Mouse (Mus musculus) lung, postnatal 0 days (tissue): ENCODE measurements around the gene Rhoj. TPM values are rescaled to one million over a fixed set of nuclear protein-coding genes. Genes with fewer than 3 reads are reported as not detected.

Experiments used
- ATAC-seq: fragments of 200-750 bp; cut with Nextera tagmentation; 2 replicates; pipeline ENCODE4 v1.8.0; 2017; ENCODE audit warnings: moderate library complexity
- DNase-seq: peaks from one replicate; pipeline ENCODE4 v3.0.0-alpha.2; 2016; ENCODE audit warnings: low spot score
- H3K27ac ChIP-seq: fragments of 300-500 bp; sonication (generic); 2 replicates; pipeline ENCODE4 v1.5.1; 2014; ENCODE audit warnings: antibody characterized with exemption, mild to moderate bottlenecking, low read length, mixed read lengths
- H3K27me3 ChIP-seq: fragments of 300-500 bp; sonication (generic); replicated peaks from 2 replicates; pipeline ENCODE4 v1.6.1; 2014; ENCODE audit warnings: low read length, mixed read lengths; ENCODE audit not compliant: insufficient read depth
- H3K36me3 ChIP-seq: fragments of 300-500 bp; sonication (generic); 2 replicates; pipeline ENCODE4 v1.6.1; 2014; ENCODE audit warnings: low read length, mixed read lengths; ENCODE audit not compliant: insufficient read depth
- H3K4me1 ChIP-seq: fragments of 300-500 bp; sonication (generic); 2 replicates; pipeline ENCODE4 v1.6.1; 2014; ENCODE audit warnings: antibody characterized with exemption, low read depth, low read length, mixed read lengths; ENCODE audit not compliant: insufficient read depth
- H3K4me2 ChIP-seq: fragments of 300-500 bp; sonication (generic); replicated peaks from 2 replicates; pipeline ENCODE4 v1.6.1; 2014; ENCODE audit warnings: low read depth, mild to moderate bottlenecking, low read length, moderate library complexity, mixed read lengths
- H3K4me3 ChIP-seq: fragments of 300-500 bp; sonication (generic); 2 replicates; pipeline ENCODE4 v1.5.1; 2014; ENCODE audit warnings: low read depth, low read length
- H3K9ac ChIP-seq: fragments of 300-500 bp; sonication (generic); replicated peaks from 2 replicates; pipeline ENCODE4 v1.6.1; 2014; ENCODE audit warnings: low read depth, mild to moderate bottlenecking
- H3K9me3 ChIP-seq: fragments of 300-500 bp; sonication (generic); 2 replicates; pipeline ENCODE4 v1.6.1; 2016; ENCODE audit warnings: low read length, mixed read lengths
- CTCF ChIP-seq: IDR thresholded peaks from 2 replicates; pipeline ENCODE4 v1.5.1; 2016; ENCODE audit warnings: antibody characterized with exemption, mild to moderate bottlenecking
- EP300 ChIP-seq: IDR thresholded peaks from 2 replicates; pipeline ENCODE4 v1.6.1; 2016; ENCODE audit warnings: antibody characterized with exemption, mild to moderate bottlenecking, control low read depth
- WGBS: fragments of 180-500 bp; shearing (Covaris S2); extraction: QIAGEN DNeasy Blood & Tissue Kit; methylation state at CpG from one replicate; pipeline ENCODE4 v1.1.7; 2014; 5-methylcytosine and 5-hydroxymethylcytosine counted together
- polyA plus RNA-seq: library from polyadenylated mRNA; unstranded; fragments of >200 nt; fragmentation: Nextera tagmentation; extraction: Ambion mirVana; gene quantifications from 2 replicates; pipeline ENCODE4 v1.2.1, GENCODE M21; 2015

Gene Rhoj
- polyA plus RNA-seq, 1 experiment from 2014 or later = 102 TPM

DNA sequence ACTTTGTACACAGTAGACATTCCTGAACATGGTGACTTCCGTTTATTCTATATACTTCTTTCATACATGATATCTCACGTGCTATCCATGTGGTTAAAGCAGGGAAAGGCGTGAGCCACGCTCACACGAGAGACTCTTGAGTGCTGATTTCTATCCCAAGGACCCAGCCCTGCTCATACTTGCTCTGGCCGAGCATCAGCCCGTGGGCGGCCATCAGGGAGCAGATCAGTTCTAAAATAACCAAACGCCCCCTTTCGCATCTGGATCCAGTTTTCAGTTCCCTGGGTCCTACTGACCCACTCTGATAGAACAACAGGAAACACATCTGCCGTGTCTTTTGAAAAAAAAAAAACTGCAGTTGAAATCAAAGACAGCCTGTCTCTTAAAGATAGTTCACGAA lies 2.6 kb downstream of the Rhoj start:
- TF ChIP-seq EP300 (no peak), CTCF (no peak)
- H3K4me3 ChIP-seq = peak overlapping the region; percentile 51
- H3K4me1 ChIP-seq = no peaks in the 10 kb centered on the region
- 56% methylated on average over 12 of the region's 12 CpGs for WGBS
- ATAC-seq = no peak
- DNase-seq = no peak
- H3K9ac ChIP-seq = peak overlapping the region; percentile 63; the same call in 1 of the 2 replicates
- H3K27me3 ChIP-seq = no peaks in the 10 kb centered on the region
- H3K27ac ChIP-seq = peak overlapping the region; percentile 91; the same call in 1 of the 2 replicates
- H3K4me2 ChIP-seq = peak overlapping the region; percentile 74
- no peaks in the 10 kb centered on the region for H3K9me3 ChIP-seq
- H3K36me3 ChIP-seq = no peaks in the 10 kb centered on the region

DNA sequence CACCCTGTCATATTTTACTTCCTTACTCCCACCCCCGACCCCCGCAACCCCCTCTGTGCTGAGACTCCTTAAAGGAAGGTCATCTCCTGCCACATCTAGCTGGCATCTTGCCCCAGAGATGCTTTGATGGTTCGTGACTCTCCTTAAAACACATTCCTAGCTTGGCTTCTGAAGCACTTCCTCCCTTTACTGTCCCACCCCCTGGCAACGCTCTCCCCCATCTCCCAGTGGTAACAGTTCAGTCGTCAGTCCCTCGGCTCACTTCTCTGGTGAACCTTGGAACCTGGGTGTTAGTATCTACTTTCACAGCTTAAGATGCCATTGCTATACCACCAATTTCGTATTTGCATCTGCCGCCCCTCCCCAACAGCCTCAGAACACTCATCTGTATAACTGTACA lies 3.8 kb downstream of the Rhoj start:
- ATAC-seq = no peak
- TF ChIP-seq EP300 (no peak), CTCF (no peak)
- WGBS = 61% methylated on average over 8 of the region's 8 CpGs
- no peak for DNase-seq
- Histone ChIP-seq H3K4me3 (no peak overlapping the region), H3K27me3 (no peaks in the 10 kb centered on the region), H3K9ac (no peak overlapping the region), H3K36me3 (no peaks in the 10 kb centered on the region), H3K27ac (0 out of 2 replicates have a peak overlapping the region, but pooled peaks have one; percentile 9), H3K4me1 (no peaks in the 10 kb centered on the region), H3K4me2 (0 out of 2 replicates have a peak overlapping the region, but pooled peaks have one; percentile 2), H3K9me3 (no peaks in the 10 kb centered on the region)

DNA sequence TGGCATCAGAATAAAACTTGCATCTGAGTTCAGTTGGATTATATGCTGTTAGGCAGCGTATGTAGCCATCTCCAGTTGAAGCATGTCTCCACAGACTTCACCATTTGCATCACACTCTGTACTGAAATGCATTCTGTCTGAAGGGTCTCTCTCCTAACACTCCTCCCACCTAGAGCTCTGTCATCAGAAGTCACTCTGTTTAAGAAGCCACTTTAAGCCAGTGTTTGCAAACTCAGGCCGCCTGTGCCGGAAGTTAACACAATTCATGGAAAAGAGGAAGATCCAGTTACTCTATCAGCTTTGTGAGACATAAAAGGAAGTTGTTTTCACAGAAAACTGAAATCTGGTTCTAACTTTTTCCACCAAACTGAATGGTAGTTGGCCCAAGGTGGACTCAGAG lies 5.9 kb downstream of the Rhoj start:
- Histone ChIP-seq H3K27me3 (no peaks in the 10 kb centered on the region), H3K4me2 (no peak overlapping the region), H3K4me3 (no peak overlapping the region), H3K9me3 (no peaks in the 10 kb centered on the region), H3K27ac (no peak overlapping the region), H3K4me1 (no peaks in the 10 kb centered on the region), H3K9ac (no peak overlapping the region), H3K36me3 (no peaks in the 10 kb centered on the region)
- no peak for DNase-seq
- no peak for ATAC-seq
- TF ChIP-seq EP300 (no peak), CTCF (no peak)
- WGBS = 31% methylated on average over 3 of the region's 3 CpGs

DNA sequence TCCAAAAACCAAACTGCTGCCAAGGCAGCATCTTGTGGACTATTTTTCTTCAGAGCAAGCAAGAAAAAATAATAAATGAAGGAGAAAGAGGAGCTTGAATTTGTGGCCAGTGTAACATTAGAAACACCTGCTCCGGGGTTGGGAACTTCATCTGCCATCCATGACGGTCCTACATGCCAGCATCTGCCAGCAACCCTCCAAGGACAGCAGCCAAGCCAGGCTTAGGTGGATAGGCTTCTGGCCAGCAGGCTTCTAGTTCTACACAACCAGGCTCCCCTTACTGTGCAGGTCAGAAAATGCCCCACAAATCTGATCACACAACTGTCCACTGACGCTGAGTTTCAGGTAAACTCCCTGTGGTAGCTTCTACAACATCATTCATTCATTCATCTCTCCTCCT lies 7.7 kb downstream of the Rhoj start:
- ATAC-seq = no peak
- no peaks in the 10 kb centered on the region for H3K9me3 ChIP-seq
- no peak for DNase-seq
- no peak overlapping the region for H3K27ac ChIP-seq
- WGBS = 86% methylated on average over 3 of the region's 3 CpGs
- no peak overlapping the region for H3K9ac ChIP-seq
- no peak overlapping the region for H3K4me2 ChIP-seq
- no peak for TF ChIP-seq CTCF
- H3K4me1 ChIP-seq = no peaks in the 10 kb centered on the region
- no peaks in the 10 kb centered on the region for H3K36me3 ChIP-seq
- H3K4me3 ChIP-seq = no peak overlapping the region
- H3K27me3 ChIP-seq = no peaks in the 10 kb centered on the region

DNA sequence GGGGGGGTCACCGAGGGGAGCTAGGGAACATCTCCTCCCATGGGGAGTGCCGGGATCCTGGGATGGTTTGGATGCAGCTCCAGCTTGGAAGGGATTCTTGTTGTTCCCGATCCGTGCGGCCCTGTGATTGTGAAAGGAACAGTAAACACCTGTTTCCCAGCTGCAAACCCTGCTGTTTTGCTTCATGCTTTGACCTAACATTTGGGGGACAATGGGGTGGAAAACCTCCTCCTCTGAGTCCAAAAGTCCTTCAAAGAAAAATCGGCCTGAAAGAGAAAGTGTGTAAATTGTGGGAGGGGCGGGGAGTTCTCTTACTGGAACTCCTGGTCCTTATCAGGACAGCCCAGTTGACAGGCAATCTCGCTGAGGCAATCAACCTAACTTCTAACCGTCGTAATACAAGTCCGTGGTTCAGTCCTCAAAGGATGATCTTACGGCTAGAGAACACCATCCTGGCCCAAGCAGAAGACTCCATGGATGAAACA lies 12.4 kb downstream of the Rhoj start:
- TF ChIP-seq EP300 (no peak), CTCF (no peak)
- ATAC-seq (peak; percentile 23), DNase-seq (peak; percentile 23)
- Histone ChIP-seq H3K4me2 (no peak overlapping the region), H3K27ac (no peak overlapping the region), H3K9me3 (no peaks in the 10 kb centered on the region), H3K27me3 (no peaks in the 10 kb centered on the region), H3K4me1 (no peaks in the 10 kb centered on the region), H3K9ac (no peak overlapping the region), H3K36me3 (no peaks in the 10 kb centered on the region), H3K4me3 (no peak overlapping the region)
- 49% methylated on average over 12 of the region's 12 CpGs for WGBS

DNA sequence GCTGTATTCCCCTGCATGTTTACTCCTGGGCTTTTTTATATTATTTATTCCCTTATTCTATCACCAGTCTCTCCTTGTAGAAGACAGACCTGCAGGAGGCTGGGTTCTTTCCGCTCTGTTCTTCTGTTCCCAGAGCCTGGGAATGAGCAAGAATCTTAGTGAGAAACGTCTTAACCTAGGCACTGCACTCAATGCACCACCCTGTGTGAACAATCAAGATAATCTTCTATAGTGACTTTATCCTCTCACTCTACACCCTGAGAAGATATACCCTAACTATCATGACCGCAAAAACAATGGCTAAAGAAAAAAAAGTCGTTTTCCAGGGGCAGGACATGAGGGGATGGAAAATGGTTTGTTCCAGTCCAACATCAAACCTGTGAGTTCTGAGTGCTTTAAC lies 13.1 kb downstream of the Rhoj start:
- Histone ChIP-seq H3K9ac (no peak overlapping the region), H3K4me2 (no peak overlapping the region), H3K4me1 (no peaks in the 10 kb centered on the region), H3K36me3 (no peaks in the 10 kb centered on the region), H3K27ac (no peak overlapping the region), H3K27me3 (no peaks in the 10 kb centered on the region), H3K4me3 (no peak overlapping the region), H3K9me3 (no peaks in the 10 kb centered on the region)
- ATAC-seq (no peak), DNase-seq (no peak)
- 74% methylated on average over 4 of the region's 4 CpGs for WGBS
- TF ChIP-seq EP300 = no peak
- TF ChIP-seq CTCF = no peak

DNA sequence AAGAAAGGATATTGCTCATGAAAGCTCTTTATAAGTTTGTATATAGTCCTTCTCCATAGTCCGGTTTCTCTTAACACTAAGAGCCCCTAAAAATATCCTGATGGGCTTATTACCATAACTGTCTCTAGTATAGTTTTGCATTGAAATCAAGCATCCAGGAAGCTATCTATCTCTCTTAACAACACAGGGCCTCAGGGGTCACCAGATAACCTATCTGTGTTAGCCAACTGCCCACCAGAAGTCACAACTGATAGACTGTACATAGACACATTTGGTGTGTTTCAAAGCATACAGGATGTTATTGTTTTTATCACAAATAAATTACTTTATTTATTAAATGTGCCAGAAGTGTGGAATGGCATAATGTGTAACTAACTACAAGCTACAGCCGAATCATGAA lies 21.1 kb downstream of the Rhoj start:
- no peak overlapping the region for H3K4me2 ChIP-seq
- WGBS = 68% methylated on average over 2 of the region's 2 CpGs
- H3K9ac ChIP-seq = no peak overlapping the region
- no peak for ATAC-seq
- no peak overlapping the region for H3K27ac ChIP-seq
- H3K36me3 ChIP-seq = no peaks in the 10 kb centered on the region
- H3K9me3 ChIP-seq = no peaks in the 10 kb centered on the region
- H3K27me3 ChIP-seq = no peaks in the 10 kb centered on the region
- no peaks in the 10 kb centered on the region for H3K4me1 ChIP-seq
- H3K4me3 ChIP-seq = no peak overlapping the region
- DNase-seq = no peak
- TF ChIP-seq EP300 (no peak), CTCF (no peak)
